Mouse (Mus musculus) thymus, adult 2 months (tissue): ENCODE data around the gene 1700029P11Rik. TPM values are rescaled to one million over a fixed set of nuclear protein-coding genes. Genes with fewer than 3 reads are reported as not detected.

Experiments
- DNase-seq: peaks from one replicate; pipeline ENCODE4 v3.0.0; 2021
- H3K27ac ChIP-seq: fragments of 200-500 bp; 2 replicates; pipeline ENCODE4 v1.5.1; 2012; ENCODE audit warnings: low read length, control low read depth; ENCODE audit not compliant: control insufficient read depth, insufficient read depth
- H3K27me3 ChIP-seq: fragments of 200-500 bp; 2 replicates; pipeline ENCODE4 v1.6.1; 2012; ENCODE audit warnings: mild to moderate bottlenecking, low read length, moderate library complexity, mixed read lengths; ENCODE audit not compliant: control insufficient read depth, insufficient read depth
- H3K36me3 ChIP-seq: fragments of 200-500 bp; 2 replicates; pipeline ENCODE4 v1.6.1; 2012; ENCODE audit warnings: mild to moderate bottlenecking, low read length, moderate library complexity; ENCODE audit not compliant: control insufficient read depth, insufficient read depth
- H3K4me1 ChIP-seq: fragments of 200-500 bp; replicated peaks from 2 replicates; pipeline ENCODE4 v1.6.1; 2012; ENCODE audit warnings: low read length; ENCODE audit not compliant: control insufficient read depth, insufficient read depth
- H3K4me3 ChIP-seq: fragments of 200-500 bp; 2 replicates; pipeline ENCODE4 v1.5.1; 2012; ENCODE audit warnings: mild to moderate bottlenecking, low read length, control low read depth, moderate library complexity; ENCODE audit not compliant: control insufficient read depth, insufficient read depth
- CTCF ChIP-seq: fragments of 200-500 bp; IDR thresholded peaks from 2 replicates; pipeline ENCODE4 v1.5.1; 2012; ENCODE audit warnings: mild to moderate bottlenecking, control low read depth, low read length, moderate library complexity, borderline replicate concordance; ENCODE audit not compliant: control insufficient read depth, poor library complexity, insufficient read depth; ENCODE audit errors: extremely low read depth
- POLR2A ChIP-seq: fragments of 200-500 bp; IDR thresholded peaks from 2 replicates; pipeline ENCODE4 v1.6.1; 2012; ENCODE audit warnings: mild to moderate bottlenecking, low read length, control low read depth, moderate library complexity; ENCODE audit not compliant: control insufficient read depth, poor library complexity, insufficient read depth; ENCODE audit errors: extremely low read depth
- WGBS: fragments of 180-500 bp; shearing (Covaris S2); methylation state at CpG from one replicate; pipeline ENCODE4 v1.1.7; 2018; 5-methylcytosine and 5-hydroxymethylcytosine counted together
- polyA plus RNA-seq: library from polyadenylated mRNA; depleted of rRNA; stranded (reverse); fragments of >200 nt; gene quantifications from 2 replicates; pipeline ENCODE4 v1.2.3, GENCODE M21; 2012

Gene 1700029P11Rik
- polyA plus RNA-seq, 1 experiment, result not detected

GRCm38 (mm10) chr15:81938246-81938645 lies 42.1 kb upstream of the 1700029P11Rik start:
- 55% methylated on average over 2 of the region's 2 CpGs for WGBS
- H3K27ac ChIP-seq, result no peak overlapping the region
- H3K4me1 ChIP-seq, result peaks cover 7% of the 10 kb centered on the region
- peak; percentile 26 for DNase-seq
- no peaks in the 10 kb centered on the region for H3K27me3 ChIP-seq
- no peaks in the 10 kb centered on the region for H3K36me3 ChIP-seq
- TF ChIP-seq POLR2A (no peak), CTCF (peak; percentile 69; the same call in 1 of the 2 replicates)
- H3K4me3 ChIP-seq, result no peak overlapping the region

GRCm38 (mm10) chr15:81939157-81939715 lies 41.1 kb upstream of the 1700029P11Rik start:
- Histone ChIP-seq H3K27ac (no peak overlapping the region), H3K4me1 (peaks cover 4% of the 10 kb centered on the region), H3K4me3 (no peak overlapping the region), H3K27me3 (no peaks in the 10 kb centered on the region), H3K36me3 (no peaks in the 10 kb centered on the region)
- DNase-seq, result no peak
- WGBS, result 96% methylated on average over 10 of the region's 10 CpGs
- no peak for TF ChIP-seq CTCF
- TF ChIP-seq POLR2A, result no peak

GRCm38 (mm10) chr15:81939774-81940173 lies 40.6 kb upstream of the 1700029P11Rik start:
- no peak for DNase-seq
- H3K4me3 ChIP-seq, result no peak overlapping the region
- H3K27ac ChIP-seq, result no peak overlapping the region
- TF ChIP-seq POLR2A, result no peak
- TF ChIP-seq CTCF, result no peak
- peaks cover 4% of the 10 kb centered on the region for H3K4me1 ChIP-seq
- no peaks in the 10 kb centered on the region for H3K27me3 ChIP-seq
- 96% methylated on average over 4 of the region's 4 CpGs for WGBS
- no peaks in the 10 kb centered on the region for H3K36me3 ChIP-seq

- TF ChIP-seq POLR2A (no peak), CTCF (no peak)
- peaks cover 4% of the 10 kb centered on the region for H3K4me1 ChIP-seq
- no peak for DNase-seq
- H3K4me3 ChIP-seq, result no peak overlapping the region
- no peak overlapping the region for H3K27ac ChIP-seq
- no peaks in the 10 kb centered on the region for H3K36me3 ChIP-seq
- no peaks in the 10 kb centered on the region for H3K27me3 ChIP-seq
- WGBS, result 98% methylated on average over 5 of the region's 5 CpGs
Measured at GRCm38 (mm10) chr15:81940219-81940618, 40.1 kb upstream of the 1700029P11Rik start.

DNA sequence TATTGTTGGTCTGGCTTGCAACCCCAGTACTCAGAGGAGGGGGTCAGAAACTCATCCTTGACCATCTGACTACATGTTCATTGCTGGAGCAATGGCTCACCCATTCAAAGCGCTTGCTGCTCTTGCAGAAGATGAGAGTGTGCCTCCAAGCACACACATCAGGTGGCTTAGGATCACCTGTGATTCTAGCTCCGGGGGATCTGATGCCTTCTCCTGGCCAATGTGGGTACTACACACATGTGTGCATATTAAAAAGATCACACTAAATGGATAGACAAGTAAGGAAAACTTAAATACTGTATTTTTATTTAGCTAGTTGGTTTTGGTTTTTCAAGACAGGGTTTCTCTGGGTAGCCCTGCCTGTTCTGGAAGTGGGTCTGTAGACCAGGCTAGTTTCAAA lies 39.3 kb upstream of the 1700029P11Rik start:
- Histone ChIP-seq H3K27me3 (no peaks in the 10 kb centered on the region), H3K4me1 (peaks cover 4% of the 10 kb centered on the region), H3K27ac (no peak overlapping the region), H3K36me3 (no peaks in the 10 kb centered on the region), H3K4me3 (no peak overlapping the region)
- TF ChIP-seq POLR2A (no peak), CTCF (no peak)
- 96% methylated on average over 2 of the region's 2 CpGs for WGBS
- DNase-seq, result no peak

DNA sequence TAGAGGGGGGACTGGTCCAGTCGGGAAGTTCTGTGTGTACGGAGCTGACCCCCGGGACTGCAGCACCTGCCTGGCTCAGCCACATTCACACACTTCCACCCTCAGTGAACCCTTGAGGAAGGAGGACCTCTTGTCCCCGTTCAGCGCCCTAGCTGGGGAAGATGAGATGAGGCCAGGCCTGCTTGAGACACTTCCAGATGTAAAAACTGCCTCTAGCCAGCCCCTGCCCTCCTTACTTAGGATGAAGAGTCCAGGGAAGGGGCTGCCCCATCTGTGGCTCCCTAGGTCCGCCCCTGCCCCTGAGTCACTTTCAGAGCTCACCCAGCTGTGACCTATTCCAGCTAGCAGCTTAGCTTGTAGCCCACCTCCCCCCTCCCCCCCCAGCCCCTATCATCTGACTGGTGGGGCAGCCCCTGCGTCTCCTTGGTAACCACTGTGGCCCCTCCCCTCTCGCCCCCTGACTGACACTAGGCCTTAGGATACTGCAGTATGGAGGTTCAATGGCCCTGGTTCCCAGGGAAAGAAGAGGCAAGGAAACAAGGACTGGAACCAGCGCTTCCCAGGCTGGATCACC lies 37.1 kb upstream of the 1700029P11Rik start:
- WGBS, result 69% methylated on average over 9 of the region's 9 CpGs
- H3K27me3 ChIP-seq, result no peaks in the 10 kb centered on the region
- DNase-seq, result no peak
- H3K36me3 ChIP-seq, result no peaks in the 10 kb centered on the region
- H3K27ac ChIP-seq, result no peak overlapping the region
- TF ChIP-seq CTCF, result no peak
- H3K4me1 ChIP-seq, result no peaks in the 10 kb centered on the region; the same call in 1 of the 2 replicates
- H3K4me3 ChIP-seq, result no peak overlapping the region
